Mouse (Mus musculus) kidney, adult 2 months (tissue): ENCODE measurements around the gene Noct. TPM values are rescaled to one million over a fixed set of nuclear protein-coding genes. Genes with fewer than 3 reads are reported as not detected.

Experiments
- DNase-seq: peaks from one replicate; pipeline ENCODE4 v3.0.0; 2021
- H3K27ac ChIP-seq: fragments of 200-500 bp; 2 replicates; pipeline ENCODE4 v1.5.1; 2012; ENCODE audit warnings: low read depth, low read length, control low read depth, inconsistent platforms; ENCODE audit not compliant: insufficient read depth
- H3K27me3 ChIP-seq: fragments of 200-500 bp; replicated peaks from 2 replicates; pipeline ENCODE4 v1.6.1; 2012; ENCODE audit warnings: mild to moderate bottlenecking, moderate library complexity, low read length, inconsistent platforms; ENCODE audit not compliant: control insufficient read depth, insufficient read depth
- H3K36me3 ChIP-seq: fragments of 200-500 bp; 2 replicates; pipeline ENCODE4 v1.6.1; 2012; ENCODE audit warnings: mild to moderate bottlenecking, moderate library complexity, low read length, inconsistent platforms; ENCODE audit not compliant: control insufficient read depth, insufficient read depth
- H3K4me1 ChIP-seq: fragments of 200-500 bp; 2 replicates; pipeline ENCODE4 v1.6.1; 2011; ENCODE audit warnings: low read length; ENCODE audit not compliant: control insufficient read depth, insufficient read depth
- H3K4me3 ChIP-seq: fragments of 200-500 bp; 2 replicates; pipeline ENCODE4 v1.5.1; 2011; ENCODE audit warnings: mild to moderate bottlenecking, low read depth, low read length, control low read depth; ENCODE audit not compliant: insufficient read depth
- CTCF ChIP-seq: fragments of 200-500 bp; conservative IDR thresholded peaks from 2 replicates; pipeline ENCODE4 v1.5.1; 2011; ENCODE audit warnings: low read depth, mild to moderate bottlenecking, control low read depth, low read length, moderate library complexity, mixed read lengths; ENCODE audit not compliant: insufficient read depth, insufficient read length
- POLR2A ChIP-seq: fragments of 200-500 bp; IDR thresholded peaks from one replicate; pipeline ENCODE4 v1.6.1; 2011; ENCODE audit warnings: low read depth, low read length, control low read depth
- WGBS: fragments of 180-500 bp; shearing (Covaris S2); methylation state at CpG from one replicate; pipeline ENCODE4 v1.1.7; 2018; 5-methylcytosine and 5-hydroxymethylcytosine counted together
- polyA plus RNA-seq: library from polyadenylated mRNA; depleted of rRNA; stranded (reverse); fragments of >200 nt; gene quantifications from 2 replicates; pipeline ENCODE4 v1.2.3, GENCODE M21; 2012

Gene Noct
- polyA plus RNA-seq, 1 experiment: 8.1 TPM

GRCm38 (mm10) chr3:51219213-51219612, 5.0 kb upstream of the Noct start:
- no peak for DNase-seq
- WGBS: 95% methylated on average over 5 of the region's 5 CpGs

GRCm38 (mm10) chr3:51220846-51221245, 3.4 kb upstream of the Noct start:
- H3K36me3 ChIP-seq: no peaks in the 10 kb centered on the region
- TF ChIP-seq POLR2A (no peak), CTCF (no peak)
- H3K27ac ChIP-seq: no peak overlapping the region
- peaks cover 23% of the 10 kb centered on the region; the same call in 1 of the 2 replicates for H3K4me1 ChIP-seq
- H3K27me3 ChIP-seq: no peaks in the 10 kb centered on the region
- H3K4me3 ChIP-seq: no peak overlapping the region
- peak; percentile 45 for DNase-seq
- 47% methylated on average over 4 of the region's 4 CpGs for WGBS

More at GRCm38 (mm10) chr3:51219213-51219612, 5.0 kb upstream of the Noct start:
- TF ChIP-seq POLR2A (no peak), CTCF (no peak)
- no peak overlapping the region for H3K27ac ChIP-seq
- H3K36me3 ChIP-seq: no peaks in the 10 kb centered on the region
- peaks cover 23% of the 10 kb centered on the region; the same call in 1 of the 2 replicates for H3K4me1 ChIP-seq
- no peaks in the 10 kb centered on the region for H3K27me3 ChIP-seq
- no peak overlapping the region for H3K4me3 ChIP-seq

DNA sequence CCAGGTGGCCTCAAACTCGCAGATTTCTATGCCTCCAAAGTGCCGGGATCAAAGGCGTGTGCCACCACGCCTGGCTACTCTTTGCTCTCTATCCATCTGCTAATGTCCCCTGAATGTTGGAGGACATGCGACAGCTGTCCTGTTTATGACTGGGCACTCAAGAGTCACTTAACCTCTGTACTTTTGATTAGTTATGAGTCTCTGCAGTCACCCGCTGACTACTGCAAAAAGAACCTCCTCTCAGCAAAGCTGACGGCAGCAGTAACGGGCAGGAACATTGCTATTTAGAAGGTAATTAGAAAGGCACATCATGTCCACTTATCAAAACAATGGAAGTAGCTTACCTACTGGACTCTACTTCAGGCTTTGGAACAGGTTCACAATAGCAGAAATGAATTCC, 2.4 kb upstream of the Noct start:
- DNase-seq: no peak
- Histone ChIP-seq H3K27me3 (no peaks in the 10 kb centered on the region), H3K4me1 (peaks cover 28% of the 10 kb centered on the region; the same call in 1 of the 2 replicates), H3K4me3 (no peak overlapping the region), H3K36me3 (no peaks in the 10 kb centered on the region), H3K27ac (no peak overlapping the region)
- no peak for TF ChIP-seq CTCF
- no peak for TF ChIP-seq POLR2A
- WGBS: 41% methylated on average over 8 of the region's 8 CpGs

GRCm38 (mm10) chr3:51222302-51222701, 1.9 kb upstream of the Noct start:
- Histone ChIP-seq H3K27me3 (no peaks in the 10 kb centered on the region), H3K4me3 (no peak overlapping the region), H3K36me3 (no peaks in the 10 kb centered on the region), H3K4me1 (peaks cover 28% of the 10 kb centered on the region; the same call in 1 of the 2 replicates), H3K27ac (no peak overlapping the region)
- WGBS: 83% methylated on average over 6 of the region's 6 CpGs
- TF ChIP-seq POLR2A: no peak
- no peak for TF ChIP-seq CTCF
- no peak for DNase-seq

DNA sequence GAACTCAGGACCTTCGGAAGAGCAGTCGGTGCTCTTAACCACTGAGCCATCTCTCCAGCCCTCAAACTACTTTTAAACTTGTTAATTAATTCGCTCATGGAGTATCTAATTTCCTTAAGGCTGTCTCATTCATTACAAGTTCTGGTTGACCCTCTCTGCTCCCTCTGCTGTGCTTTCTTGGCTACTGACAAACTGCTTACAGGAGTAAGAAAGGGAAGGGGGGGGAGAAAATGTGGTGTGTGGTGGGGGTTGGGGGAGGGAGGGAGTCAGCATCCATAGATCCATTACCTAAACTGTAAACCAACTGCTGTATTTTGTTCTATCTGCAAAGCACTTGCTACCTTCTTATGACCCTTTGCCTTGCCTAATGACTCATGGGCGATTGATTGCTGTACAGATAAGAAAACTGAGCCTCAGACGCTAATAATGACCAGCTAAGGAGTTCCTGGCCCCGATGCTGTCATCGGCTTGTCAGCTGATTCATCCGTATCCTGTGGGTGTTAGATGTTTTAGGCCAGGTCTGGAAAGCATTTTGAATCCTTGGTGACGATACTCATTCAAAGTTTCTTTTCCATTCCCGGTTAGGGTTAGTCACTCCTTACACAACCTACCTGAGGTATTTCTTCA, 1.3 kb upstream of the Noct start:
- no peak overlapping the region for H3K27ac ChIP-seq
- H3K4me3 ChIP-seq: no peak overlapping the region
- no peaks in the 10 kb centered on the region for H3K36me3 ChIP-seq
- TF ChIP-seq CTCF (no peak), POLR2A (no peak)
- H3K4me1 ChIP-seq: peaks cover 28% of the 10 kb centered on the region; the same call in 1 of the 2 replicates
- H3K27me3 ChIP-seq: no peaks in the 10 kb centered on the region
- peak; percentile 27 for DNase-seq
- WGBS: 64% methylated on average over 10 of the region's 10 CpGs

DNA sequence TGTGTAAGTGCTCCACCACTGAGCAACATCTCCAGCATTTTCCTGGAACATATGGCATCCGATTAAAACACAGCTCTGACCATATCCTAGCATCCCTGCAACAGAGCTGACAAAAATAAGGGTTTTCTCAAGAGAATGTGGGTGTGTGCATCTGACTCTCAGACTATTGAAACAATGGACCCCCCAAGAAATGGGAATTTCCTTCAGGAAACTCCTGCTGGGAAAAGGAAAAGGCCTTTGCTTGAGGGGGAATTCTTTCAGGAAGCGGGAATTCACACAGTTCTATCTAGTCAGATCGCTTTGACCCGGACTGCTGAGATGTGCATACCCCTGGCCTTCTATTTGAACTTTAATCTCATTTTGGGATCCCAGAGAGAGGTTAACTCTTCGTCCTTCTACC, 691 bp upstream of the Noct start:
- 38% methylated on average over 5 of the region's 5 CpGs for WGBS
- Histone ChIP-seq H3K27ac (peak overlapping the region; percentile 99), H3K27me3 (no peaks in the 10 kb centered on the region), H3K36me3 (no peaks in the 10 kb centered on the region), H3K4me1 (peaks cover 28% of the 10 kb centered on the region; the same call in 1 of the 2 replicates), H3K4me3 (no peak overlapping the region)
- TF ChIP-seq POLR2A: no peak
- TF ChIP-seq CTCF: no peak
- no peak for DNase-seq

DNA sequence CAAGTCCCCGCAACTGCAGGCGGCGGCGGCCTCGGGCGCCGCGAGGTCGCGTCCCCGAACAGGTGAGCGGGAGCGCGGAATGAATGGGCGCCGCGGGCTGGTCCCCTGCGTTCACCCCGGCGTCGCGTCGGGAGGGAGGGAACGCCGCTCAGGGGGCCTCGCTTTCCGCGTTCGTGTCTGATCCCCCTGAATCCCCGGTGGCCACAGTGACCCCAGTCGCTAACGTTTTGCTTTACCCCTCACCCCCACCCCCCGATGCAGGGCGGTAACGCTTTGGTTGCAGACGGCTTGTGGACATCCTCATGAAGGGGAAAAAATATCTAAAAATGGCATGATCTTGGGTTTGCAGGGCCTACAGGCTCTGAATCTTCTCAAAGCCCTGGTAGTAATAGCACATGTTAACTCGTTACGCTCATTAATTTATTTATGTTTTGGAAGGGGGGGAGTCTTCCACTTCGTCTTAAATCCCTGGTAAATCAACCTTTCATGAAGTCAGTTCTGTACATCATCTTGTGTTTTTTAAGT, 1.0 kb downstream of the Noct start:
- no peaks in the 10 kb centered on the region for H3K27me3 ChIP-seq
- no peak for TF ChIP-seq CTCF
- no peak for TF ChIP-seq POLR2A
- H3K27ac ChIP-seq: no peak overlapping the region
- 4% methylated on average over 39 of the region's 39 CpGs for WGBS
- no peak for DNase-seq
- peak overlapping the region; percentile 64 for H3K4me3 ChIP-seq
- H3K4me1 ChIP-seq: peaks cover 28% of the 10 kb centered on the region; the same call in 1 of the 2 replicates
- no peaks in the 10 kb centered on the region for H3K36me3 ChIP-seq
